In genomic region chr8:43709949-43710348, GRCm38 (mm10) we compare ENCODE assay signal across 33 mouse cellular contexts. TPM values are rescaled to one million over a fixed set of nuclear protein-coding genes. Genes with fewer than 3 reads are reported as not detected.
"Had no signal": no experiment of that assay in that cellular context is flagged by ENCODE, and none has a peak within 500 bp of the region (broad histone marks: within the 10 kb centered on the region; RNA-seq: fewer than 3 reads in every experiment).

Adam34 (minus strand) TSS chr8:43710049.

- H3K36me3 ChIP-seq: embryonic facial prominence, embryonic 10.5 days; embryonic facial prominence, embryonic 12.5 days; embryonic facial prominence, embryonic 13.5 days; embryonic facial prominence, embryonic 15.5 days; forebrain, embryonic 10.5 days; forebrain, embryonic 12.5 days; forebrain, embryonic 15.5 days had no signal

- H3K4me3 ChIP-seq: embryonic facial prominence, embryonic 10.5 days; embryonic facial prominence, embryonic 12.5 days; embryonic facial prominence, embryonic 13.5 days; embryonic facial prominence, embryonic 15.5 days; erythroblast, embryonic 14.5 days; forebrain, embryonic 10.5 days; forebrain, embryonic 12.5 days; forebrain, embryonic 13.5 days; forebrain, embryonic 15.5 days; gastrocnemius, adult 2 months; heart, adult 2 months had no signal

- H3K4me1 ChIP-seq: embryonic facial prominence, embryonic 10.5 days; embryonic facial prominence, embryonic 12.5 days; embryonic facial prominence, embryonic 13.5 days; embryonic facial prominence, embryonic 15.5 days; forebrain, embryonic 10.5 days; forebrain, embryonic 12.5 days; forebrain, embryonic 13.5 days; forebrain, embryonic 15.5 days had no signal

- H3K27me3 ChIP-seq: embryonic facial prominence, embryonic 12.5 days; embryonic facial prominence, embryonic 13.5 days; embryonic facial prominence, embryonic 15.5 days; forebrain, embryonic 12.5 days; forebrain, embryonic 13.5 days; forebrain, embryonic 15.5 days had no signal

- DNase-seq: cerebellum, adult 8-10 months; cerebellum, adult 9-10 months; cerebellum, adult 9-11 months; cerebellum, postnatal 10 days; cerebellum, postnatal 14 days; cerebellum, postnatal 25 days; cerebellum, postnatal 36 days; embryo, embryonic 11 days; forebrain, postnatal 0 days; gastrocnemius, adult 2 months; gastrocnemius, postnatal 10 days; gastrocnemius, postnatal 14 days; gastrocnemius, postnatal 25 days; gastrocnemius, postnatal 36 days; heart, adult 18-20 months; heart, adult 2 months had no signal

- H3K27ac ChIP-seq: embryonic facial prominence, embryonic 10.5 days; embryonic facial prominence, embryonic 12.5 days; embryonic facial prominence, embryonic 13.5 days; embryonic facial prominence, embryonic 15.5 days; forebrain, embryonic 10.5 days; forebrain, embryonic 12.5 days; forebrain, embryonic 13.5 days; forebrain, embryonic 15.5 days; gastrocnemius, adult 2 months; heart, adult 2 months had no signal

RNA-seq across cellular contexts. Expression of gene Adam34, which starts in this region (rescaled TPM):
- polyA plus RNA-seq: cortical plate, adult 2 months; embryonic facial prominence, embryonic 10.5 days; embryonic facial prominence, embryonic 11.5 days; embryonic facial prominence, embryonic 12.5 days; embryonic facial prominence, embryonic 13.5 days; embryonic facial prominence, embryonic 14.5 days; embryonic facial prominence, embryonic 15.5 days; erythroblast, embryonic 14.5 days; forebrain, embryonic 10.5 days; forebrain, embryonic 11.5 days; forebrain, embryonic 12.5 days; forebrain, embryonic 13.5 days; forebrain, embryonic 14.5 days; forebrain, embryonic 15.5 days; forebrain, embryonic 16.5 days; forebrain, postnatal 0 days; frontal cortex, adult 2 months; gonadal fat pad, adult 2 months; heart, adult 2 months had no signal
